Mouse (Mus musculus) megakaryocyte, embryonic 14.5 days (primary cell): ENCODE results near the gene Tnk2. TPM values are rescaled to one million over a fixed set of nuclear protein-coding genes. Genes with fewer than 3 reads are reported as not detected.

ENCODE experiments used
- H3K27me3 ChIP-seq: replicated peaks from 2 replicates; pipeline ENCODE3; 2012; ENCODE audit warnings: inconsistent platforms
- H3K36me3 ChIP-seq: replicated peaks from 2 replicates; pipeline ENCODE3; 2012; ENCODE audit warnings: low read length, inconsistent platforms, mixed read lengths
- H3K4me1 ChIP-seq: 2 replicates; pipeline ENCODE4 v1.6.1; 2012; ENCODE audit warnings: inconsistent platforms
- H3K4me3 ChIP-seq: replicated peaks from 2 replicates; pipeline ENCODE3; 2012; ENCODE audit warnings: moderate library complexity, mild to moderate bottlenecking, inconsistent platforms
- H3K9me3 ChIP-seq: 2 replicates; pipeline ENCODE4 v1.6.1; 2012; ENCODE audit warnings: inconsistent platforms
- FLI1 ChIP-seq: IDR thresholded peaks from 2 replicates; pipeline ENCODE4 v1.6.1; 2012; ENCODE audit warnings: low read length, inconsistent platforms, mixed read lengths
- GATA1 ChIP-seq: IDR thresholded peaks from 3 replicates; pipeline ENCODE4 v1.6.1; 2012; ENCODE audit warnings: mixed read lengths, low read length, inconsistent platforms, borderline replicate concordance
- polyA plus RNA-seq: library from polyadenylated mRNA; stranded (reverse); fragments of >175 nt; gene quantifications from 2 replicates; pipeline ENCODE4 v1.2.3, GENCODE M21; 2012; ENCODE audit warnings: low replicate concordance; ENCODE audit not compliant: insufficient read depth

Tnk2 gene
- polyA plus RNA-seq, 1 experiment, result 230 TPM

DNA sequence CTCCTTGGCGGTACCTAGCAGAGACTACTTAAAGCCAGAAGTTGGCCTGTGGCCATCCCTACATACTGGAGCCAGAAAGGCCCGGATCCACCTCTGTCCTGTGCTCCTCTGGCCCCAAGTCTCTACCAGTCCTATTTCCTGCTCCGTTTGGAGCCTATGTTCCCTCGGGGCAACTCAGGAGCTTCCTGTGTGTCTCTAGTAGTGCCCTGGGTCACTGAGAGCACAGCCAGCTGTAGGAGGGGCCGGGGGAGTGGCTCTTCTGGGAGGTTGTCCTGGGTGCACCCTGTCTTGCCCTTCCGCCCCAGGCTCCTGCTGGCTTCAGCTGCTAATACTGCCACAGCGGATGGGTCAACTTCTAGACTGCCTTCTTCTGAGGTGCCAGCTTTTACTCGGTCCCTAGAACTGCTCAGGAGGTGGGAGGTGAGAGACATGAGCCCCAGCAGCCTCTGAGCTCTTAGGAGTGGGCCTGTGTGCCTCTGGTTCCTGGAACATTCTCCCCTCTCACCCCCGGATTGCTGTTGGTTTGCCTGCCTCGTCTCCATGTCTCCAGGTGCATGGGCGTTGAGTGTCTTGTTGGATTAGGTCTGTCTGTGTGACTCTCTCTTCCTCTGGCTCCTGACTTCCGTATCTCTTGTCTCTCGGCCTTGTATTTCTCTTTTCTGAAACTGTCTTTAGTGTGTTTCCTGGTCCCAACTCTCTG, 29.3 kb downstream of the Tnk2 start:
- Histone ChIP-seq H3K27me3 (no peaks in the 10 kb centered on the region), H3K4me1 (peaks cover 94% of the 10 kb centered on the region), H3K4me3 (no peak overlapping the region), H3K36me3 (peaks cover 97% of the 10 kb centered on the region), H3K9me3 (no peaks in the 10 kb centered on the region)
- TF ChIP-seq FLI1 (no peak), GATA1 (no peak)

DNA sequence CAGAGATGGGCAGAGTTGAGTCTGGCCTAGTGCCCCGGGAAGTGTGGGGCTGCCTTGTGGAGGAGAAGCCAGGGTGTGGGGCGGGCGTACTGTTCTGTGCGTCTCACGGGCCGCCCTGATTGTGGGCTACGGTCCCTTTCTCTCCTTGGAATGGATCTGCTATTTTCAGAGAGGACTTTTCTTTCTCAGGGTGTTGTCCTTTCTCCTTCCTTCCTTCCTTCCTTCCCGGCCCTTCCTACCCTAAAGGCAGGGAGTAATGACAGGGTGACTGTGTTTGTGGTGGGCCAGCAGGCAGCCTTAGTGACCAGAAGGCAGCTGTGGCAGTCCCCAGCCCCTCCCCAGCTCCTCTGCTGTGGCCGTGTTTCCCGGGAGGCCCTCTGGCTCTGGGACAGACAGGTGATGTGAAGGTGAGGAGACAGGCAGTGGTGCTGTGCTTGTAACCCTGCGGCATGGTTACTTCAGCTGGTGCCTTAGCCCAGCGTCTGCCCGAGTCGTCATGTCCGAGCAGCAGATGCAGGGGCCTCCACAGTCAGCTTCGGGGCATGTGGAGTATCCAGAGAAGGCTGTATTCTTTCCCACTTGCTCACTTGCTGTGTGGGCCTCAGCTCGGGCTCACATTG, 30.6 kb downstream of the Tnk2 start:
- no peak for TF ChIP-seq GATA1
- TF ChIP-seq FLI1, result no peak
- Histone ChIP-seq H3K4me3 (no peak overlapping the region), H3K27me3 (no peaks in the 10 kb centered on the region), H3K36me3 (peaks cover 98% of the 10 kb centered on the region), H3K4me1 (peaks cover 89% of the 10 kb centered on the region), H3K9me3 (no peaks in the 10 kb centered on the region)

DNA sequence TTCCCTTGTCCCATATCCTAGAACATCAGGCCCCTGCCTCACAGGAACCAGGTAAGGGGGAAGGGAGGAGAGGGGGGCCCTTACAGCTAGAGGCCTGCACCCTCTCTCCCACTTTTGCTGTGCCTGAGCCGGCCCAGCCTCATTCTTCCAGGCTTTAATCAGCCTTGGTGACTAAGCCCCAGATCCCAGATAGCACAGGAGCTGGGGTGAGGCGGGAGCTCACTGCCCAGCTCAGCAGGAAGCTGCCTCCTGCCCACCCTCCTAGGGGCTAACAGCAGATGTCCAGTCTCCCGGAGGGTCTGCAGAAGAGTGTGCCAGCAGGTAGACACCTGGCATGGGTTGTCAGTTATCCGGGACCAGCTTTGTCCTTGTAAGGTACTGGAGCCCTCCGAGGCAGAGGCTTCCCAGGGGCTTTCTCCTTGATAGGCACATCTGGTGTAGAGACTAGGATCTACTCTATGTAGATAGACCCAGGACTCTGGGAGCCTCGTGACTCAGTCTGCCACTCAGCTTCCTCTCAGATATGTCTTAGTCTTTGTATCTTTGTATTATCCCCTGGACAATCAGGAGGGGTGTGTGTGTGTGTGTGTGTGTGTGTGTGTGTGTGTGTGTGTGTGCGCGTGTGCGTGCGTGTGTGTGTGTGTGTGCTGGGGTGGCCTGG, 33.5 kb downstream of the Tnk2 start:
- Histone ChIP-seq H3K9me3 (no peaks in the 10 kb centered on the region), H3K36me3 (peaks cover 93% of the 10 kb centered on the region), H3K4me1 (peaks cover 86% of the 10 kb centered on the region), H3K4me3 (no peak overlapping the region), H3K27me3 (no peaks in the 10 kb centered on the region)
- TF ChIP-seq GATA1 (no peak), FLI1 (no peak)

- Histone ChIP-seq H3K27me3 (no peaks in the 10 kb centered on the region), H3K4me3 (no peak overlapping the region), H3K9me3 (no peaks in the 10 kb centered on the region), H3K4me1 (peaks cover 86% of the 10 kb centered on the region), H3K36me3 (peaks cover 91% of the 10 kb centered on the region)
- TF ChIP-seq FLI1 (no peak), GATA1 (no peak)
These were observed 34.2 kb downstream of the Tnk2 start for GRCm38 (mm10) chr16:32677903-32678302.

DNA sequence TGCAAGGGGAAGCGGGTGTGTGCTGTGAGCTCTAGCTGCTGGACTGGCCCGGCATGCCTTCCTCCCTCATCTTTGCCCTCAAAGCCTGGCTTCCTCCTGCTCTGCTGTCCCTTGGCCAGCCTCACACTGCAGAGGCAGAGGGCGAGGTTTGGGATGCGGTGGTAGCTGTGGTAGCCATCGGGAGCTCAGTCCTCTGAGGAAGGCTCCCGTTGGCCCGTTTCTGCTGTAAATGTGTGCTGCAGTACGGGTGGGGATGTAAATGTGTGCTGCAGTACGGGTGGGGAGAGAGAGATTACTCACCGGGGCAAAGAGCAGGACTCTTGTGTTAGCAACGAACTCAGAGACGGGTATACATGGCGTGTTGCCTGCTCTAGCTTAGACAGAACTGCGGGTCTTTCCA, 35.1 kb downstream of the Tnk2 start:
- no peaks in the 10 kb centered on the region for H3K9me3 ChIP-seq
- H3K36me3 ChIP-seq, result peaks cover 90% of the 10 kb centered on the region
- H3K4me3 ChIP-seq, result no peak overlapping the region
- peaks cover 87% of the 10 kb centered on the region for H3K4me1 ChIP-seq
- no peaks in the 10 kb centered on the region for H3K27me3 ChIP-seq
- no peak for TF ChIP-seq GATA1

DNA sequence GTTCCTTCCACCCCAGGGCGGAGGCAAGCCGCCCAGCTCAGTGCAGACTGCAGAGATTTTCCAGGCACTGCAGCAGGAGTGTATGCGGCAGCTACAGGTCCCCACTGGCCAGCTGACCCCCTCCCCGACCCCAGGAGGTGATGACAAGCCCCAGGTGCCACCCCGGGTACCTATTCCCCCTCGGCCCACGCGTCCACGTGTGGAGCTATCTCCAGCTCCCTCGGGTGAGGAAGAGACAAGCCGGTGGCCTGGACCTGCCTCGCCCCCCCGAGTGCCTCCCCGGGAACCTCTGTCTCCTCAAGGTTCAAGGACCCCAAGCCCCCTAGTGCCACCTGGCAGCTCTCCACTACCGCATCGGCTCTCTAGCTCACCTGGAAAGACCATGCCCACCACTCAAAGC, 36.3 kb downstream of the Tnk2 start:
- H3K9me3 ChIP-seq, result no peaks in the 10 kb centered on the region
- H3K27me3 ChIP-seq, result no peaks in the 10 kb centered on the region
- H3K4me1 ChIP-seq, result peaks cover 77% of the 10 kb centered on the region
- H3K4me3 ChIP-seq, result no peak overlapping the region
- TF ChIP-seq FLI1 (no peak), GATA1 (no peak)
- H3K36me3 ChIP-seq, result peaks cover 79% of the 10 kb centered on the region

GRCm38 (mm10) chr16:32680806-32681205, 37.1 kb downstream of the Tnk2 start:
- Histone ChIP-seq H3K9me3 (no peaks in the 10 kb centered on the region), H3K4me3 (no peak overlapping the region), H3K36me3 (peaks cover 70% of the 10 kb centered on the region), H3K27me3 (no peaks in the 10 kb centered on the region), H3K4me1 (peaks cover 76% of the 10 kb centered on the region)
- TF ChIP-seq FLI1 (no peak), GATA1 (no peak)

GRCm38 (mm10) chr16:32682194-32682593, 38.5 kb downstream of the Tnk2 start:
- H3K4me3 ChIP-seq, result no peak overlapping the region
- H3K4me1 ChIP-seq, result peaks cover 73% of the 10 kb centered on the region
- H3K27me3 ChIP-seq, result no peaks in the 10 kb centered on the region
- no peaks in the 10 kb centered on the region for H3K9me3 ChIP-seq
- TF ChIP-seq FLI1 (no peak), GATA1 (no peak)
- peaks cover 57% of the 10 kb centered on the region for H3K36me3 ChIP-seq

GRCm38 (mm10) chr16:32682841-32683240, 39.2 kb downstream of the Tnk2 start:
- H3K4me1 ChIP-seq, result peaks cover 73% of the 10 kb centered on the region

GRCm38 (mm10) chr16:32683343-32683742, 39.7 kb downstream of the Tnk2 start:
- H3K27me3 ChIP-seq, result no peaks in the 10 kb centered on the region
- H3K4me3 ChIP-seq, result no peak overlapping the region
- peaks cover 73% of the 10 kb centered on the region for H3K4me1 ChIP-seq
- no peaks in the 10 kb centered on the region for H3K9me3 ChIP-seq
- peaks cover 47% of the 10 kb centered on the region for H3K36me3 ChIP-seq
- TF ChIP-seq FLI1 (no peak), GATA1 (no peak)

More at GRCm38 (mm10) chr16:32682841-32683240, 39.2 kb downstream of the Tnk2 start:
- Histone ChIP-seq H3K27me3 (no peaks in the 10 kb centered on the region), H3K9me3 (no peaks in the 10 kb centered on the region), H3K36me3 (peaks cover 52% of the 10 kb centered on the region), H3K4me3 (no peak overlapping the region)
- TF ChIP-seq GATA1 (no peak), FLI1 (no peak)
